Mouse (Mus musculus): ENCODE data around the gene Tnfaip3.

- TF ChIP-seq CTCF (IDR thresholded peaks at IDR 0.05; ENCODE audit: borderline replicate concordance, extremely low read depth, insufficient read depth, insufficient read length) (no peak), POLR2A (IDR thresholded peaks at IDR 0.05; ENCODE audit: borderline replicate concordance, extremely low read depth, insufficient read depth, insufficient read length, poor library complexity, severe bottlenecking) (no peak)
Observed at GRCm38 (mm10) chr10:18996331-18996730, 19.1 kb downstream of the Tnfaip3 start.

All from brain, embryonic 14.5 days (tissue).